Mouse (Mus musculus): ENCODE data around the gene Eml1. TPM values are rescaled to one million over a fixed set of nuclear protein-coding genes. Genes with fewer than 3 reads are reported as not detected.

The Eml1 gene
- total and polyA plus RNA-seq, 2 experiments from 2014 or later: 41.2 to 55.2 TPM

DNA sequence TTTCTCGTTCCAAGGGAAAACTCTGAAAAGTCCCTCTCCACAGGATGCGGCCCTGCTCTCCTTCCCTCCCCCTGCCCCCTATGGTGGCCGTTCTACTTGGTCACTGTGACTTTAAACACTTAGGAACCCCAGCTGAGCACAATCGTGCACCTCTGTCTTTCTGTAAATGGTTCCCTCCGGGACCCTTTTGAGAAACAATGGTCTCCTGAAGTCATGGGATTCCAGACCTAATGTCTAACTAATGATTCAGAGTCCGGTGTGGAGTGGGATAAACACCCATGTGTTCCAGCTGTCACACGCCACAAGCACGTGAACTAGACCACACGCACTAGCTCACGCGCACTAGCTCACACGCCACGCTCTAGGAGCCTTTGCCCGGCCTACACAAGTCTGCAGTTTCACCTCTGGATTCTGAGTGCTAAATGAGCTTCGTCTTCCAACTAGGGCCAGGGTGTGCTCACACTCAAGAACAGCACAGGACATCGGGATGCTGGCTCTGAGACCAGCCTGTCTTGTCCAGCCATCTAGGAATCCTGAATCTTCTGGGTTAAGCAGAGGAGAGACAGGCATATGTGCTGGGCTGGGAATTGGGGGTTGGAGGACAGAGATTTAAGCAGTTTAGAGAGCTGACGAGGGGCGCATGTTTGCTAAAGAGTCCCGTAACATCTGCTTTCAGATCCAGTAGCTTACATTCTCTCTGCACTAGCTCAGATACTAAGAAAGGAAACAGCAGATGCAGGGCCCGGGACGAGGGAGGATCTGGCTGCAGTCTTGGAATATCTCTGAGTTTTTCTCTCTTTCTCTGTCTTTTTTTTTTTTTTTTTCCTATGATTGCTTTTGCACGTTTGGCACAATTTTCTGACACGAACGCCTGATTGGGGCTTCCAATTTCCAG is 65.5 kb downstream of the Eml1 start:
- no peaks in the 10 kb centered on the region for H3K36me3 ChIP-seq (ENCODE audit: insufficient read depth, low read length)
- no peaks in the 10 kb centered on the region for H3K27me3 ChIP-seq (ENCODE audit: insufficient read depth, low read length)
- H3K27ac ChIP-seq: 0 out of 2 replicates have a peak overlapping the region, but pooled peaks have one; percentile 54
- WGBS: 58% methylated on average over 24 of the region's 24 CpGs
- ATAC-seq (no peak), DNase-seq (ENCODE audit: low spot score) (no peak)
- H3K4me1 ChIP-seq (ENCODE audit: insufficient read depth, low read length): peaks cover 26% of the 10 kb centered on the region
- H3K4me3 ChIP-seq (ENCODE audit: low read length): no peak overlapping the region
- TF ChIP-seq CTCF (IDR thresholded peaks at IDR 0.05; ENCODE audit: low read depth): no peak
- H3K9ac ChIP-seq (replicated peaks; ENCODE audit: low read length): no peak overlapping the region
- H3K9me3 ChIP-seq (ENCODE audit: low read length): no peaks in the 10 kb centered on the region
- H3K4me2 ChIP-seq (ENCODE audit: low read depth, low read length): no peak overlapping the region

- H3K27me3 ChIP-seq (ENCODE audit: insufficient read depth, low read length): no peaks in the 10 kb centered on the region
- no peak overlapping the region for H3K4me3 ChIP-seq (ENCODE audit: low read length)
- DNase-seq (ENCODE audit: low spot score) (no peak), ATAC-seq (no peak)
- H3K9me3 ChIP-seq (ENCODE audit: low read length): no peaks in the 10 kb centered on the region
- H3K27ac ChIP-seq: no peak overlapping the region
- H3K4me1 ChIP-seq (ENCODE audit: insufficient read depth, low read length): peaks cover 26% of the 10 kb centered on the region
- H3K4me2 ChIP-seq (ENCODE audit: low read depth, low read length): no peak overlapping the region
- no peak overlapping the region for H3K9ac ChIP-seq (replicated peaks; ENCODE audit: low read length)
- 85% methylated on average over 13 of the region's 13 CpGs for WGBS
- H3K36me3 ChIP-seq (ENCODE audit: insufficient read depth, low read length): no peaks in the 10 kb centered on the region
- no peak for TF ChIP-seq CTCF (IDR thresholded peaks at IDR 0.05; ENCODE audit: low read depth)
Observed at GRCm38 (mm10) chr12:108437446-108437845, 66.7 kb downstream of the Eml1 start.

- Histone ChIP-seq H3K4me2 (ENCODE audit: low read depth, low read length) (no peak overlapping the region), H3K9ac (replicated peaks; ENCODE audit: low read length) (no peak overlapping the region), H3K9me3 (ENCODE audit: low read length) (no peaks in the 10 kb centered on the region), H3K4me3 (ENCODE audit: low read length) (no peak overlapping the region), H3K27ac (no peak overlapping the region), H3K27me3 (ENCODE audit: insufficient read depth, low read length) (no peaks in the 10 kb centered on the region), H3K4me1 (ENCODE audit: insufficient read depth, low read length) (peaks cover 17% of the 10 kb centered on the region), H3K36me3 (ENCODE audit: insufficient read depth, low read length) (no peaks in the 10 kb centered on the region)
- DNase-seq (ENCODE audit: low spot score): no peak
- WGBS: 9% methylated on average over 10 of the region's 10 CpGs
- no peak for TF ChIP-seq CTCF (IDR thresholded peaks at IDR 0.05; ENCODE audit: low read depth)
- 0 out of 2 replicates have a peak, but pooled peaks have one; percentile 31 for ATAC-seq
Observed at GRCm38 (mm10) chr12:108443271-108443670, 72.5 kb downstream of the Eml1 start.

- WGBS: 58% methylated on average over 5 of the region's 5 CpGs
- H3K27ac ChIP-seq: no peak overlapping the region
- no peak overlapping the region for H3K4me3 ChIP-seq (ENCODE audit: low read length)
- H3K4me2 ChIP-seq (ENCODE audit: low read depth, low read length): no peak overlapping the region
- no peak overlapping the region for H3K9ac ChIP-seq (replicated peaks; ENCODE audit: low read length)
- ATAC-seq: 0 out of 2 replicates have a peak, but pooled peaks have one; percentile 30
- TF ChIP-seq CTCF (IDR thresholded peaks at IDR 0.05; ENCODE audit: low read depth): no peak
- H3K4me1 ChIP-seq (ENCODE audit: insufficient read depth, low read length): peaks cover 17% of the 10 kb centered on the region
- DNase-seq (ENCODE audit: low spot score): no peak
- H3K9me3 ChIP-seq (ENCODE audit: low read length): no peaks in the 10 kb centered on the region
- no peaks in the 10 kb centered on the region for H3K36me3 ChIP-seq (ENCODE audit: insufficient read depth, low read length)
- H3K27me3 ChIP-seq (ENCODE audit: insufficient read depth, low read length): no peaks in the 10 kb centered on the region
Observed at GRCm38 (mm10) chr12:108443708-108444107, 73.0 kb downstream of the Eml1 start.

- TF ChIP-seq CTCF (IDR thresholded peaks at IDR 0.05; ENCODE audit: low read depth): no peak
- Histone ChIP-seq H3K9me3 (ENCODE audit: low read length) (no peaks in the 10 kb centered on the region), H3K9ac (replicated peaks; ENCODE audit: low read length) (no peak overlapping the region), H3K4me2 (ENCODE audit: low read depth, low read length) (no peak overlapping the region), H3K36me3 (ENCODE audit: insufficient read depth, low read length) (no peaks in the 10 kb centered on the region), H3K4me3 (ENCODE audit: low read length) (no peak overlapping the region), H3K27me3 (ENCODE audit: insufficient read depth, low read length) (no peaks in the 10 kb centered on the region), H3K27ac (no peak overlapping the region), H3K4me1 (ENCODE audit: insufficient read depth, low read length) (peaks cover 17% of the 10 kb centered on the region)
- ATAC-seq: peak; percentile 57
- 42% methylated on average over 11 of the region's 11 CpGs for WGBS
- DNase-seq (ENCODE audit: low spot score): peak; percentile 41
Observed at GRCm38 (mm10) chr12:108444166-108445115, 73.7 kb downstream of the Eml1 start.

GRCm38 (mm10) chr12:108446721-108447120 is 76.0 kb downstream of the Eml1 start:
- DNase-seq (ENCODE audit: low spot score) (peak; percentile 25), ATAC-seq (no peak)
- no peaks in the 10 kb centered on the region for H3K36me3 ChIP-seq (ENCODE audit: insufficient read depth, low read length)
- no peak overlapping the region for H3K9ac ChIP-seq (replicated peaks; ENCODE audit: low read length)
- no peaks in the 10 kb centered on the region for H3K27me3 ChIP-seq (ENCODE audit: insufficient read depth, low read length)
- no peaks in the 10 kb centered on the region for H3K9me3 ChIP-seq (ENCODE audit: low read length)
- no peak overlapping the region for H3K27ac ChIP-seq
- H3K4me1 ChIP-seq (ENCODE audit: insufficient read depth, low read length): peaks cover 28% of the 10 kb centered on the region
- 60% methylated on average over 2 of the region's 2 CpGs for WGBS
- no peak for TF ChIP-seq CTCF (IDR thresholded peaks at IDR 0.05; ENCODE audit: low read depth)
- no peak overlapping the region for H3K4me2 ChIP-seq (ENCODE audit: low read depth, low read length)
- H3K4me3 ChIP-seq (ENCODE audit: low read length): no peak overlapping the region

Measured in hindbrain, postnatal 0 days (tissue).